Mouse (Mus musculus) c-Kit-positive CD71-positive TER-119-positive erythroid progenitor cells, embryonic 14.5 days (primary cell): ENCODE measurements around the gene Nceh1.

Experiments
- DNase-seq: peaks from one replicate; pipeline ENCODE4 v3.0.0-alpha.2; 2013; ENCODE audit warnings: low spot score

Nceh1 gene

DNA sequence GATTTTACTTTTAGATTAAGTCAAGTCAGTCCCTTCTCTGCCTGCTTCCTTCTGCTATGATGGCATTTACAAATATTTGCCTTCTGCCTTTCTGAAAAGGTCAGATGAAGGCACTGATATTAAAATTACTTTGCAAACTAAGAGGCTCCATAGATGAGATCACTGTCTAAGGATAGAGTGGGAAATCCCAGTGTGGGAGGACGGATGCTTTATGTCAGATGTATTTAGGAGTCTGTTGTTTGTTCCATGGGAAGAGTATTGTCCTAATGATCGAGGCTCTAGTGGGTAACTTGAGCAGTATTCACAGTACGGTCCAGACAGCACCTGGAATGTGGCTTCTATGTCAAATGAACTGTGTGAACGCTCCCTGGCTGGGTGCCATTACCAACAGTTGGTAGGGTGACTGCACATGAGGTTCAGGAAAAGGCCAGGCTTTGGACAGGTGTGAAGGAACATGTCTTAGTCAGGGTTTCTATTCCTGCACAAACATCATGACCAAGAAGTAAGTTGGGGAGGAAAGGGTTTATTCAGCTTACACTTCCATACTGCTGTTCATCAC lies 143.9 kb downstream of the Nceh1 start:
- no peak for DNase-seq

DNA sequence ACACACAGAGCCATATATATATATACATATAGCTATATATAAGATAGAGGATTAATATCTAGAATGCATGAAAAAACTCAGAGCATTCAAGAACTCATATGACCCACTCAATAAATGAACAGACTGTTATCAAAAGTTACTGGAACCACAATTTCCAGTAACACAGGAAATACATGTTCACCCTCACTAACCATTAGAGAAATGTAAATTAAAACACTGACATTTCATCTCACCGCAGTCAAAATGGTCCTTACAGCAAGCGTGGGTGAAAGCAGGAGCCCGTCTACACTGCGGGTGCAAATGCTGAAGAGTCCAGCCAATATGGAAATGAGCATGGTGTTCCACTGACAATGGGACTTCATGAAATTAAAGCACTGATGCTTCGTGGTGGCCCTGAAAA lies 147.9 kb downstream of the Nceh1 start:
- no peak for DNase-seq
